Mouse (Mus musculus) CH12.LX (cell line): ENCODE measurements around the gene Sae1. TPM values are rescaled to one million over a fixed set of nuclear protein-coding genes. Genes with fewer than 3 reads are reported as not detected.

Experiments
- DNase-seq: peaks from one replicate; pipeline ENCODE4 v3.0.0-alpha.2; 2013; ENCODE audit errors: extremely low read depth
- H3K27ac ChIP-seq: 2 replicates; pipeline ENCODE4 v1.5.1; 2012; ENCODE audit warnings: low read depth, mild to moderate bottlenecking, control low read depth, moderate library complexity; ENCODE audit not compliant: insufficient read depth
- H3K27me3 ChIP-seq: replicated peaks from 2 replicates; pipeline ENCODE3; 2012; ENCODE audit warnings: inconsistent platforms
- H3K36me3 ChIP-seq, 2 experiments: replicated peaks in 1 of 2; 2 replicates each; pipeline versions ENCODE3 to v1.6.1; 2012; ENCODE audit warnings: inconsistent platforms in 1 of 2, low read length in 1 of 2, mild to moderate bottlenecking in 1 of 2, mixed read lengths in 1 of 2, moderate library complexity in 1 of 2; ENCODE audit not compliant: control insufficient read depth in 1 of 2, insufficient read depth in 1 of 2
- H3K4me1 ChIP-seq, 2 experiments: 2 replicates each; pipeline ENCODE4 v1.6.1; 2012; ENCODE audit warnings: inconsistent platforms in 1 of 2, moderate library complexity in 1 of 2; ENCODE audit not compliant: insufficient read depth in 2 of 2, control insufficient read depth in 1 of 2
- H3K4me2 ChIP-seq: 2 replicates; pipeline ENCODE4 v1.6.1; 2012; ENCODE audit warnings: low read depth, mild to moderate bottlenecking, control low read depth; ENCODE audit not compliant: poor library complexity, insufficient read depth, severe bottlenecking
- H3K4me3 ChIP-seq, 3 experiments: fragments of 150-350 bp in 1 of 3; sonication (generic) in 1 of 3; replicated peaks in 1 of 3; 2 replicates each; pipeline versions ENCODE3 to v1.5.1; 2011 to 2012; ENCODE audit warnings: low read depth in 2 of 3, low read length in 2 of 3, mild to moderate bottlenecking in 2 of 3, moderate library complexity in 2 of 3, control low read depth in 1 of 3, improper control_type of control experiment in 1 of 3, inconsistent platforms in 1 of 3, mixed read lengths in 1 of 3; ENCODE audit not compliant: poor library complexity in 1 of 3
- H3K79me2 ChIP-seq: replicated peaks from 2 replicates; pipeline ENCODE4 v1.6.1; 2012; ENCODE audit warnings: mild to moderate bottlenecking, moderate library complexity; ENCODE audit not compliant: control insufficient read depth, poor library complexity, insufficient read depth, severe bottlenecking; ENCODE audit errors: extremely low read depth
- H3K9ac ChIP-seq: 2 replicates; pipeline ENCODE4 v1.6.1; 2012; ENCODE audit warnings: low read depth, mild to moderate bottlenecking, control low read depth, moderate library complexity; ENCODE audit not compliant: insufficient read depth
- H3K9me3 ChIP-seq: replicated peaks from 2 replicates; pipeline ENCODE3; 2012; ENCODE audit warnings: low read length, inconsistent platforms, mixed read lengths
- CTCF ChIP-seq, 2 experiments: IDR thresholded peaks in 1 of 2; conservative IDR thresholded peaks in 1 of 2; 2 replicates each; pipeline ENCODE4 v1.5.1; 2011 to 2012; ENCODE audit warnings: low read depth in 2 of 2, low read length in 2 of 2, improper control_type of control experiment in 1 of 2, inconsistent platforms in 1 of 2, mild to moderate bottlenecking in 1 of 2, moderate library complexity in 1 of 2
- E2F4 ChIP-seq: IDR thresholded peaks from 2 replicates; pipeline ENCODE4 v1.6.1; 2011; ENCODE audit warnings: low read depth, low read length, improper control_type of control experiment; ENCODE audit not compliant: insufficient replicate concordance
- EP300 ChIP-seq: IDR thresholded peaks from 2 replicates; pipeline ENCODE4 v1.6.1; 2011; ENCODE audit warnings: low read length, improper control_type of control experiment
- ETS1 ChIP-seq: conservative IDR thresholded peaks from 2 replicates; pipeline ENCODE4 v1.6.1; 2012; ENCODE audit warnings: low read depth, mild to moderate bottlenecking, inconsistent platforms, low read length, improper control_type of control experiment, moderate library complexity
- KAT2A ChIP-seq: IDR thresholded peaks from 2 replicates; pipeline ENCODE4 v1.6.1; 2012; ENCODE audit warnings: low read length, improper control_type of control experiment, inconsistent platforms; ENCODE audit not compliant: insufficient replicate concordance
- MAX ChIP-seq: IDR thresholded peaks from 2 replicates; pipeline ENCODE4 v1.6.1; 2011; ENCODE audit warnings: low read length, improper control_type of control experiment
- NRF1 ChIP-seq: IDR thresholded peaks from 2 replicates; pipeline ENCODE4 v1.6.1; 2014; ENCODE audit warnings: low read depth, mild to moderate bottlenecking, inconsistent platforms, low read length, improper control_type of control experiment, moderate library complexity
- PAX5 ChIP-seq: IDR thresholded peaks from 2 replicates; pipeline ENCODE4 v1.6.1; 2012; ENCODE audit warnings: low read length, inconsistent platforms, mixed read lengths
- RAD21 ChIP-seq: IDR thresholded peaks from 2 replicates; pipeline ENCODE4 v1.6.1; 2011; ENCODE audit warnings: low read depth, mild to moderate bottlenecking, low read length, improper control_type of control experiment, moderate library complexity
- SIN3A ChIP-seq: IDR thresholded peaks from 2 replicates; pipeline ENCODE4 v1.6.1; 2012; ENCODE audit warnings: low read length, improper control_type of control experiment, inconsistent platforms
- SMC3 ChIP-seq: IDR thresholded peaks from 2 replicates; pipeline ENCODE4 v1.6.1; 2011; ENCODE audit warnings: low read depth, low read length, improper control_type of control experiment
- TCF12 ChIP-seq: IDR thresholded peaks from 2 replicates; pipeline ENCODE4 v1.6.1; 2014; ENCODE audit warnings: low read depth, mild to moderate bottlenecking, inconsistent platforms, low read length, improper control_type of control experiment
- ZMIZ1 ChIP-seq: IDR thresholded peaks from 2 replicates; pipeline ENCODE4 v1.6.1; 2012; ENCODE audit warnings: low read depth, mild to moderate bottlenecking, inconsistent platforms, low read length, improper control_type of control experiment
- ZNF384 ChIP-seq: IDR thresholded peaks from 2 replicates; pipeline ENCODE4 v1.6.1; 2012; ENCODE audit warnings: low read depth, low read length, improper control_type of control experiment, inconsistent platforms
- dilution Hi-C: fragments of 300-500 bp; cut with MboI; formaldehyde crosslinking; loops from 2 replicates; pipeline ENCODE4 v1.14.3; 2020; ENCODE audit warnings: low sequenced_read_pairs; ENCODE audit not compliant: extremely low pct_unique_long_range_greater_than_20kb, extremely low pct_ligation_motif_present
- in situ Hi-C: fragments of 300-500 bp; cut with MboI; formaldehyde crosslinking; loops from 3 replicates; pipeline ENCODE4 v1.14.3; 2019; ENCODE audit warnings: low sequenced_read_pairs, low pct_ligation_motif_present, low pct_unique_long_range_greater_than_20kb, mixed read lengths
- polyA plus RNA-seq: library from polyadenylated mRNA; unstranded; fragments of >175 nt; gene quantifications from 2 replicates; pipeline ENCODE4 v1.2.1, GENCODE M21; 2012; ENCODE audit warnings: low read depth; ENCODE audit not compliant: insufficient read length
- total RNA-seq, 2 experiments: library from RNA; depleted of rRNA; stranded (reverse); fragments of 300-350 nt in 1 of 2; fragments of >200 nt in 1 of 2; gene quantifications; 2 replicates each; pipeline ENCODE4 v1.2.3; 2012 to 2014

The Sae1 gene
- total and polyA plus RNA-seq, 3 experiments, result 146 to 271 (median 160) TPM

DNA sequence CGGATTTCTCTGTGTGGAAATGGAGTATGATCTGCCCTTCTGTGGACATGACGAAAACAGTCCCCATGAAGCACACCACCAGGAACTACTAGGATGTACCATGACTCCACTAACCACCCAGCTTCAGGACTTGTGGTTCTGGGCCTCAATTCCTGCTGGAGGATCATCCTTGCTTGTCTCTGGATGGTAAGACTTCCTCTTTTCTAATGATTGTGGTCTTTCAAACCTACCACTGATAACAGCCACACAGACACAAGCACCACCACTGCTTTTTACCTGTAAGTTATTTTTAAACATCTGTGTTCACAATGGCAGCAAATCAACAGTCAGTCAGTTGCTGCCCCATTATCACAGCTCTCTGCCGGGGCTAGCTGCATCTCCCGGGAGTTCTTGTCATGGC is 42.3 kb downstream of the Sae1 start:
- H3K4me1 ChIP-seq, result peaks cover 14 to 55% of the 10 kb centered on the region in 2 experiments; a peak in 3 of 4 replicates
- DNase-seq, result no peak
- no peak overlapping the region for H3K9ac ChIP-seq
- no peaks in the 10 kb centered on the region for H3K27me3 ChIP-seq
- no peak overlapping the region for H3K4me3 ChIP-seq
- dilution Hi-C loops, result no loop called here
- H3K79me2 ChIP-seq, result peaks cover 4% of the 10 kb centered on the region
- TF ChIP-seq SIN3A (no peak), KAT2A (no peak), ETS1 (no peak), PAX5 (no peak), ZMIZ1 (0 out of 2 replicates have a peak, but pooled peaks have one; percentile 22)
- in situ Hi-C loops, result no loop called here
- no peaks in the 10 kb centered on the region for H3K9me3 ChIP-seq
- H3K36me3 ChIP-seq, result peaks cover 61 to 82% of the 10 kb centered on the region in 2 experiments
- no peak overlapping the region for H3K4me2 ChIP-seq
- H3K27ac ChIP-seq, result no peak overlapping the region

DNA sequence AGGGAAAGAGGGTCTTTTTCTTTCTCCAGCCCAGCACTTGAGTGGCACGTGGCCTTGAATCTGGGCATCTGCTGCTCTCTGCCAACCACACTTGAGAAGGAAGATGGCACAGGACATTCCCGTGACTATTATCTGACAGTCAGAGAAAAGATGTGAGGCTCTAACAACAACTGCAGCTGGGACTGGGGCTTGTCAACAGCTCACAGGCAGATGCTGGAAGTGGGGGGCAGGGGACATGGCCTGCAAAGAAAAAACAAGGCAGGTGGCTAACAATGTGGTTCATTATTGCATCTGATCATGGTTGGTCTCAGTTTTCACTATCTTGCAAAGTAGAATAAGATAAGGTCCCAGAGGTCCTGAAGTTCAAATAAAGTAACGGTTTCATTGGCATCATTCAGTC is 43.0 kb downstream of the Sae1 start:
- H3K9me3 ChIP-seq, result no peaks in the 10 kb centered on the region
- peaks cover 14 to 55% of the 10 kb centered on the region in 2 experiments; a peak in 3 of 4 replicates for H3K4me1 ChIP-seq
- H3K27me3 ChIP-seq, result no peaks in the 10 kb centered on the region
- no peak for DNase-seq
- peaks cover 55 to 81% of the 10 kb centered on the region in 2 experiments for H3K36me3 ChIP-seq
- TF ChIP-seq TCF12, result no peak
- no peak for TF ChIP-seq E2F4
- no peak for TF ChIP-seq ETS1
- dilution Hi-C loops, result no loop called here
- no peak overlapping the region for H3K27ac ChIP-seq
- in situ Hi-C loops, result no loop called here
- H3K4me3 ChIP-seq, result no peak overlapping the region
- H3K79me2 ChIP-seq, result peaks cover 4% of the 10 kb centered on the region
- no peak overlapping the region for H3K9ac ChIP-seq
- H3K4me2 ChIP-seq, result no peak overlapping the region

DNA sequence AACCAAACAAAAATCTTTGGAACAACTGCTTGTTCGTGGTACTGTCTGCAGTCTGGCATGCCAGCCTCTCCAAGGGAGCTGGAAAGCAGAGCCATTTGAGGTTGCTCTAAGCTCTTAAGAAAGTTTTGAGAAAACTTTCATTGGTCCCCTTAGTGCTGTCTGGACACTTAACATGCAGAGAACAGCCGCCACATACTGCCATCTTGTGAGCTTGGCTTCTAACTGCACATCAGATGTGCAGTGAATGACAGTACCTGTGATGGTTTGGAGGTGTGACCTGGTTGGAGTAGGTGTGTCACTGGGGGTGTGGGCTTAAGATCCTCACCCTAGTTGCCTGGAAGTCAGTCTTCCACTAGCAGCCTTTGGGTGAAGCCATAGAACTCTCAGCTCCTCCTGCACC is 49.9 kb downstream of the Sae1 start:
- H3K9me3 ChIP-seq, result no peaks in the 10 kb centered on the region
- peaks cover 7 to 8% of the 10 kb centered on the region in 2 experiments; a peak in 2 of 4 replicates for H3K4me1 ChIP-seq
- DNase-seq, result peak; percentile 31
- in situ Hi-C loops, result no loop called here
- H3K27me3 ChIP-seq, result no peaks in the 10 kb centered on the region
- TF ChIP-seq CTCF (conservative IDR thresholded peaks at IDR 0.05 in 1 of 2, IDR thresholded peaks at IDR 0.05 in 1 of 2; ENCODE audit: low read depth in 2 of 2, low read length in 2 of 2) (peak in 1 of 2 experiments; percentile 52; a peak in 2 of 4 replicates), ZNF384 (0 out of 2 replicates have a peak, but pooled peaks have one; percentile 12), SMC3 (peak; percentile 32), NRF1 (no peak), RAD21 (peak; percentile 12), MAX (no peak), EP300 (no peak), TCF12 (no peak)
- no peak overlapping the region for H3K4me3 ChIP-seq
- no peak overlapping the region for H3K4me2 ChIP-seq
- H3K79me2 ChIP-seq, result peaks cover 4% of the 10 kb centered on the region; the same call in 1 of the 2 replicates
- dilution Hi-C loops, result no loop called here
- H3K36me3 ChIP-seq, result peaks cover 54 to 88% of the 10 kb centered on the region in 2 experiments
- no peak overlapping the region for H3K9ac ChIP-seq
- H3K27ac ChIP-seq, result no peak overlapping the region
